14 mouse cellular contexts compared by ENCODE assay signal in the genomic region with DNA sequence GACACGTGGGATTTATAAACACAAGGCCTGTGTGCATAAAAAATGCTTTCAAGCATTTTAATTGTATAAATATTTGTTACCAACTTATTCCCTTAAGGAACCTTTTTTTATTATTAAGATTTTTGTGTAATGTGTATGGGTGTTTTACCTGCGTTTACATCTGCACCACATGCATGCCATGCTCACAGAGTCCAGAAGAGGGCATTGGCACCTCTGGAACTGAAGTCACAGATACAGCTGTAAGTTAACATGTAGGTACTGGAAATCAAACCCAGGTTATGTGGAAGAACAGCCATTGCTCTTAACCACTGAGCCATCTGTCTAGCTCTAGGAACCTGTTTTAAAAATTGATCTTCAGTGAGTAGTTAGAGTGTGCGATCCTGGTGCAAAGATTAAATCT.
DNase-seq lines count a peak whose midpoint lies in the region; ATAC-seq and TF ChIP-seq lines count a peak whose summit lies in the region.
"Had no signal": no experiment of that assay in that cellular context is flagged by ENCODE, and none has a peak within 500 bp of the region (broad histone marks: within the 10 kb centered on the region; RNA-seq: fewer than 3 reads in every experiment).

No protein-coding gene starts in this region.

- TF ChIP-seq POLR2A in CH12.LX (IDR thresholded peaks at IDR 0.05; ENCODE audit: low read depth, low read length) = no peak

- dilution Hi-C loops in CH12.LX (cut with MboI; ENCODE audit: extremely low pct_ligation_motif_present, extremely low pct_unique_long_range_greater_than_20kb, low sequenced_read_pairs) = no loop called here

- H3K27ac ChIP-seq in kidney, postnatal 0 days = no peak overlapping the region
- H3K27ac ChIP-seq in CH12.LX (ENCODE audit: insufficient read depth, low read depth) = no peak overlapping the region
- no peak overlapping the region for H3K27ac ChIP-seq in forebrain, embryonic 12.5 days
- H3K27ac ChIP-seq: heart, embryonic 10.5 days; limb, embryonic 12.5 days; macrophage had no signal

- no peaks in the 10 kb centered on the region for H3K79me2 ChIP-seq in CH12.LX (replicated peaks; ENCODE audit: control insufficient read depth, extremely low read depth, insufficient read depth, poor library complexity, severe bottlenecking)

- DNase-seq in kidney, postnatal 0 days (ENCODE audit: low spot score) = no peak
- no peak for DNase-seq in kidney, postnatal 4 days
- DNase-seq in 3T3-L1 (ENCODE audit: low read depth, low spot score) (peak; percentile 14), CH12.LX (ENCODE audit: extremely low read depth) (no peak)
- no peak for DNase-seq in left cerebral cortex, postnatal 10 days (ENCODE audit: extremely low spot score in 1 of 2, low spot score in 2 of 2)
- DNase-seq: adrenal gland, adult 2 months; cerebellum, adult 11 months; kidney, adult 18-20 months had no signal

- no peak overlapping the region for H3K9ac ChIP-seq in kidney, postnatal 0 days (ENCODE audit: low read depth, low read length)
- H3K9ac ChIP-seq in CH12.LX (ENCODE audit: insufficient read depth, low read depth) = no peak overlapping the region
- no peak overlapping the region for H3K9ac ChIP-seq in forebrain, embryonic 12.5 days
- H3K9ac ChIP-seq: limb, embryonic 12.5 days had no signal

- H3K4me3 ChIP-seq in kidney, postnatal 0 days (replicated peaks; ENCODE audit: low read depth, low read length) = no peak overlapping the region
- H3K4me3 ChIP-seq in CH12.LX (replicated peaks in 1 of 3; ENCODE audit: low read depth in 2 of 3, low read length in 2 of 3, poor library complexity in 1 of 3) = no peak overlapping the region
- no peak overlapping the region for H3K4me3 ChIP-seq in forebrain, embryonic 12.5 days (replicated peaks)
- H3K4me3 ChIP-seq: heart, embryonic 10.5 days; limb, embryonic 12.5 days had no signal

- H3K9me3 ChIP-seq in kidney, postnatal 0 days (replicated peaks; ENCODE audit: low read length) = no peaks in the 10 kb centered on the region
- H3K9me3 ChIP-seq in CH12.LX (replicated peaks; ENCODE audit: low read length) = no peaks in the 10 kb centered on the region
- H3K9me3 ChIP-seq in forebrain, embryonic 12.5 days = no peaks in the 10 kb centered on the region
- H3K9me3 ChIP-seq: G1E; heart, embryonic 10.5 days; limb, embryonic 12.5 days had no signal

- 94% methylated on average over 3 of the region's 3 CpGs for WGBS in kidney, postnatal 0 days
- WGBS in forebrain, embryonic 12.5 days = 86% methylated on average over 3 of the region's 3 CpGs

- peak; percentile 46 for TF ChIP-seq RAD21 in CH12.LX (IDR thresholded peaks at IDR 0.05; ENCODE audit: low read depth, low read length)

- no peak for TF ChIP-seq EP300 in CH12.LX (IDR thresholded peaks at IDR 0.05; ENCODE audit: low read length)

- no peaks in the 10 kb centered on the region for H3K4me1 ChIP-seq in kidney, postnatal 0 days (replicated peaks; ENCODE audit: insufficient read depth, low read length)
- H3K4me1 ChIP-seq in CH12.LX (ENCODE audit: control insufficient read depth in 1 of 2, insufficient read depth in 2 of 2) = peaks cover 7 to 53% of the 10 kb centered on the region in 2 experiments
- H3K4me1 ChIP-seq in forebrain, embryonic 12.5 days = peaks cover 3% of the 10 kb centered on the region; the same call in 1 of the 2 replicates
- H3K4me1 ChIP-seq: heart, embryonic 10.5 days had no signal

- no peak for ATAC-seq in kidney, postnatal 0 days (replicated peaks; ENCODE audit: low FRiP score, low read depth)
- peak; percentile 57; the same call in 1 of the 2 replicates for ATAC-seq in megakaryocyte-erythroid progenitor cell, adult 5-6 weeks (replicated peaks; ENCODE audit: low FRiP score, low TSS enrichment, poor library complexity, severe bottlenecking)
- ATAC-seq in forebrain, embryonic 12.5 days (ENCODE audit: low FRiP score) = no peak

- intact Hi-C loops in left cerebral cortex, postnatal 10 days (cut with DNase I) = no loop called here

- TF ChIP-seq CTCF in kidney, postnatal 0 days (IDR thresholded peaks at IDR 0.05; ENCODE audit: low read depth) = peak; percentile 34; the same call in 1 of the 2 replicates
- TF ChIP-seq CTCF in CH12.LX (conservative IDR thresholded peaks at IDR 0.05 in 1 of 2, IDR thresholded peaks at IDR 0.05 in 1 of 2; ENCODE audit: low read depth in 2 of 2, low read length in 2 of 2) = peak in 1 of 2 experiments; percentile 58; a peak in 2 of 4 replicates

- peaks cover 21% of the 10 kb centered on the region; the same call in 1 of the 2 replicates for H3K36me3 ChIP-seq in kidney, postnatal 0 days (ENCODE audit: insufficient read depth, low read length)
- peaks cover 23 to 37% of the 10 kb centered on the region in 2 experiments for H3K36me3 ChIP-seq in CH12.LX (replicated peaks in 1 of 2; ENCODE audit: control insufficient read depth in 1 of 2, insufficient read depth in 1 of 2, low read length in 1 of 2)
- peaks cover 17% of the 10 kb centered on the region for H3K36me3 ChIP-seq in forebrain, embryonic 12.5 days (replicated peaks)

- in situ Hi-C loops in CH12.LX (cut with MboI; ENCODE audit: low pct_ligation_motif_present, low pct_unique_long_range_greater_than_20kb, low sequenced_read_pairs) = no loop called here

- no peaks in the 10 kb centered on the region for H3K27me3 ChIP-seq in kidney, postnatal 0 days (ENCODE audit: insufficient read depth, low read length)
- H3K27me3 ChIP-seq in CH12.LX (replicated peaks) = no peaks in the 10 kb centered on the region
- H3K27me3 ChIP-seq in forebrain, embryonic 12.5 days = no peaks in the 10 kb centered on the region
- H3K27me3 ChIP-seq: limb, embryonic 12.5 days had no signal

- H3K4me2 ChIP-seq in kidney, postnatal 0 days (ENCODE audit: low read length) = no peak overlapping the region
- H3K4me2 ChIP-seq in CH12.LX (ENCODE audit: insufficient read depth, low read depth, poor library complexity, severe bottlenecking) = no peak overlapping the region
- no peak overlapping the region for H3K4me2 ChIP-seq in forebrain, embryonic 12.5 days
- H3K4me2 ChIP-seq: limb, embryonic 12.5 days had no signal

TF ChIP-seq in CH12.LX, 34 proteins besides CTCF, POLR2A, EP300 and RAD21:
- TF ChIP-seq KAT2A (IDR thresholded peaks at IDR 0.05; ENCODE audit: insufficient replicate concordance, low read length) (no peak), ELF1 (IDR thresholded peaks at IDR 0.05; ENCODE audit: low read depth, low read length) (no peak), MEF2A (IDR thresholded peaks at IDR 0.05; ENCODE audit: borderline replicate concordance, low read depth, low read length) (no peak), SMC3 (IDR thresholded peaks at IDR 0.05; ENCODE audit: low read depth, low read length) (peak; percentile 45), CHD2 (IDR thresholded peaks at IDR 0.05; ENCODE audit: low read length) (no peak), IRF4 (IDR thresholded peaks at IDR 0.05; ENCODE audit: low read depth, low read length) (no peak), CHD1 (IDR thresholded peaks at IDR 0.05; ENCODE audit: low read depth, low read length) (no peak), TBP (conservative IDR thresholded peaks at IDR 0.05; ENCODE audit: low read depth, low read length) (no peak)
